Mouse (Mus musculus) adrenal gland (tissue): ENCODE measurements around the gene Olfr282.
"Not testable (repeated sequence)": the region's sequence is repeated elsewhere in the genome, so short reads cannot be mapped to it uniquely, and the experiment has no call there.

Experiments
- intact Hi-C: fragments of 180-260 bp; cut with DNase I; formaldehyde crosslinking; loops from one replicate; pipeline ENCODE4 v1.15.1; 2025
- long read RNA-seq, 2 experiments: library from polyadenylated mRNA; unstranded; transcript quantifications; one replicate each; pipeline ENCODE4 v2.0.0; 2020; ENCODE audit warnings: borderline replicate concordance in 1 of 2; ENCODE audit not compliant: insufficient replicate concordance in 1 of 2

Olfr282 gene
- long read RNA-seq, experiment 1, result 0 reads
- long read RNA-seq, experiment 2, result 0 reads

GRCm38 (mm10) chr15:98430925-98431324 lies at the start of gene Olfr282:
Gene Olfr282 (plus strand): TSS chr15:98431225.
- intact Hi-C loops, result not testable (repeated sequence)

GRCm38 (mm10) chr15:98387621-98388020 lies 43.4 kb upstream of the Olfr282 start:
- intact Hi-C loops, result no loop called here

GRCm38 (mm10) chr15:98389796-98390195 lies 41.2 kb upstream of the Olfr282 start:
- intact Hi-C loops, result loop anchor here (5.0 to 10.0 kb wide), 2 partner anchors 207 to 305 kb away; no protein-coding TSS in a partner anchor

- intact Hi-C loops, result loop anchor here (5.0 to 10.0 kb wide), 2 partner anchors 209 to 306 kb away; no protein-coding TSS in a partner anchor
These were observed 39.7 kb upstream of the Olfr282 start for GRCm38 (mm10) chr15:98391081-98391902.

- intact Hi-C loops, result loop anchor here (5.0 to 10.0 kb wide), 2 partner anchors 210 to 307 kb away; no protein-coding TSS in a partner anchor
These were observed 39.2 kb upstream of the Olfr282 start for GRCm38 (mm10) chr15:98391903-98392187.

- intact Hi-C loops, result loop anchor here (10.0 kb wide), 1 partner anchor 312 kb away; no protein-coding TSS in a partner anchor
These were observed 33.9 kb upstream of the Olfr282 start for GRCm38 (mm10) chr15:98397136-98397535.

GRCm38 (mm10) chr15:98402356-98402755 lies 28.7 kb upstream of the Olfr282 start:
- intact Hi-C loops, result no loop called here

GRCm38 (mm10) chr15:98408406-98409060 lies 22.5 kb upstream of the Olfr282 start:
- intact Hi-C loops, result no loop called here

GRCm38 (mm10) chr15:98409635-98410034 lies 21.4 kb upstream of the Olfr282 start:
- intact Hi-C loops, result no loop called here

- intact Hi-C loops, result no loop called here
These were observed 20.8 kb upstream of the Olfr282 start for GRCm38 (mm10) chr15:98410249-98410648.

- intact Hi-C loops, result no loop called here
These were observed 15.0 kb upstream of the Olfr282 start for GRCm38 (mm10) chr15:98415996-98416395.

GRCm38 (mm10) chr15:98416802-98417201 lies 14.2 kb upstream of the Olfr282 start:
- intact Hi-C loops, result not testable (repeated sequence)

- intact Hi-C loops, result not testable (repeated sequence)
These were observed 13.7 kb upstream of the Olfr282 start for GRCm38 (mm10) chr15:98417285-98417684.

GRCm38 (mm10) chr15:98418096-98418495 lies 12.9 kb upstream of the Olfr282 start:
- intact Hi-C loops, result no loop called here

- intact Hi-C loops, result no loop called here
These were observed 10.1 kb upstream of the Olfr282 start for GRCm38 (mm10) chr15:98420897-98421296.

- intact Hi-C loops, result no loop called here
These were observed 6.7 kb upstream of the Olfr282 start for GRCm38 (mm10) chr15:98424326-98424725.

- intact Hi-C loops, result no loop called here
These were observed 6.3 kb upstream of the Olfr282 start for GRCm38 (mm10) chr15:98424753-98425152.

- intact Hi-C loops, result no loop called here
These were observed 5.8 kb upstream of the Olfr282 start for GRCm38 (mm10) chr15:98425188-98425587.

- intact Hi-C loops, result no loop called here
These were observed 13.5 kb downstream of the Olfr282 start for GRCm38 (mm10) chr15:98444561-98444960.

GRCm38 (mm10) chr15:98448521-98448920 lies 17.5 kb downstream of the Olfr282 start:
- intact Hi-C loops, result no loop called here

GRCm38 (mm10) chr15:98452288-98452687 lies 21.3 kb downstream of the Olfr282 start, which contains the start of gene Olfr281:
Gene Olfr281 (plus strand): TSS chr15:98452588.
- intact Hi-C loops, result no loop called here

GRCm38 (mm10) chr15:98469596-98469995 lies 38.6 kb downstream of the Olfr282 start, which contains the start of gene OR5BS1P:
Gene OR5BS1P (plus strand): TSS chr15:98469896.
- intact Hi-C loops, result no loop called here
